Mouse (Mus musculus) intestine, embryonic 14.5 days (tissue): ENCODE measurements around the gene Myo5c. TPM values are rescaled to one million over a fixed set of nuclear protein-coding genes. Genes with fewer than 3 reads are reported as not detected.

ENCODE experiments used
- ATAC-seq: fragments of 200-750 bp; cut with Nextera tagmentation; replicated peaks from 2 replicates; pipeline ENCODE4 v1.8.0; 2017; ENCODE audit warnings: low read depth, moderate number of reproducible peaks, moderate TSS enrichment, moderate library complexity; ENCODE audit not compliant: low FRiP score, low TSS enrichment
- DNase-seq: peaks from one replicate; pipeline ENCODE4 v3.0.0-alpha.2; 2018; ENCODE audit warnings: low spot score
- H3K27ac ChIP-seq: fragments of 300-500 bp; sonication (generic); 2 replicates; pipeline ENCODE4 v1.5.1; 2014; ENCODE audit warnings: low read depth, mild to moderate bottlenecking, control low read depth
- H3K27me3 ChIP-seq: fragments of 300-500 bp; sonication (generic); replicated peaks from 2 replicates; pipeline ENCODE4 v1.6.1; 2014; ENCODE audit warnings: low read length, control low read depth; ENCODE audit not compliant: control insufficient read depth, insufficient read depth
- H3K36me3 ChIP-seq: fragments of 300-500 bp; sonication (generic); 2 replicates; pipeline ENCODE4 v1.6.1; 2014; ENCODE audit warnings: low read length, control low read depth; ENCODE audit not compliant: control insufficient read depth, insufficient read depth
- H3K4me1 ChIP-seq: fragments of 300-500 bp; sonication (generic); replicated peaks from 2 replicates; pipeline ENCODE4 v1.6.1; 2014; ENCODE audit warnings: low read length, control low read depth, mixed read lengths; ENCODE audit not compliant: control insufficient read depth, insufficient read depth
- H3K4me2 ChIP-seq: fragments of 300-500 bp; sonication (generic); 2 replicates; pipeline ENCODE4 v1.6.1; 2014; ENCODE audit warnings: low read length
- H3K4me3 ChIP-seq: fragments of 300-500 bp; sonication (generic); 2 replicates; pipeline ENCODE4 v1.5.1; 2014; ENCODE audit warnings: low read depth, low read length, control low read depth, mixed read lengths
- H3K9ac ChIP-seq: fragments of 300-500 bp; sonication (generic); 2 replicates; pipeline ENCODE4 v1.6.1; 2014; ENCODE audit warnings: mild to moderate bottlenecking, low read length
- H3K9me3 ChIP-seq: fragments of 300-500 bp; sonication (generic); 2 replicates; pipeline ENCODE4 v1.6.1; 2016; ENCODE audit warnings: low read length, control low read depth; ENCODE audit not compliant: control insufficient read depth
- WGBS: fragments of 180-500 bp; shearing (Covaris S2); extraction: QIAGEN DNeasy Blood & Tissue Kit; methylation state at CpG from one replicate; pipeline ENCODE4 v1.1.7; 2014; 5-methylcytosine and 5-hydroxymethylcytosine counted together
- polyA plus RNA-seq: library from polyadenylated mRNA; unstranded; fragments of >200 nt; fragmentation: Nextera tagmentation; extraction: Ambion mirVana; gene quantifications from 2 replicates; pipeline ENCODE4 v1.2.1, GENCODE M21; 2014

The Myo5c gene
- polyA plus RNA-seq, 1 experiment from 2014 or later = 6.5 TPM

GRCm38 (mm10) chr9:75210269-75210668, 21.6 kb upstream of the Myo5c start:
- H3K9me3 ChIP-seq = no peaks in the 10 kb centered on the region
- no peaks in the 10 kb centered on the region for H3K27me3 ChIP-seq
- WGBS = 85% methylated on average over 2 of the region's 2 CpGs
- no peak overlapping the region for H3K4me2 ChIP-seq
- ATAC-seq (no peak), DNase-seq (no peak)
- no peak overlapping the region for H3K9ac ChIP-seq
- peaks cover 20% of the 10 kb centered on the region for H3K36me3 ChIP-seq
- no peak overlapping the region for H3K4me3 ChIP-seq
- H3K4me1 ChIP-seq = no peaks in the 10 kb centered on the region
- H3K27ac ChIP-seq = no peak overlapping the region

GRCm38 (mm10) chr9:75214743-75215413, 16.9 kb upstream of the Myo5c start:
- Histone ChIP-seq H3K36me3 (peaks cover 28% of the 10 kb centered on the region), H3K27me3 (no peaks in the 10 kb centered on the region), H3K9me3 (no peaks in the 10 kb centered on the region), H3K4me1 (no peaks in the 10 kb centered on the region), H3K4me3 (no peak overlapping the region), H3K9ac (no peak overlapping the region), H3K27ac (no peak overlapping the region), H3K4me2 (no peak overlapping the region)
- 95% methylated on average over 11 of the region's 11 CpGs for WGBS
- DNase-seq (no peak), ATAC-seq (no peak)

GRCm38 (mm10) chr9:75219942-75220341, 11.9 kb upstream of the Myo5c start:
- Histone ChIP-seq H3K4me3 (no peak overlapping the region), H3K36me3 (peaks cover 17% of the 10 kb centered on the region), H3K4me1 (no peaks in the 10 kb centered on the region), H3K27me3 (no peaks in the 10 kb centered on the region), H3K9ac (no peak overlapping the region), H3K27ac (no peak overlapping the region), H3K4me2 (no peak overlapping the region), H3K9me3 (no peaks in the 10 kb centered on the region)
- no peak for ATAC-seq
- WGBS = 70% methylated on average over 5 of the region's 5 CpGs
- DNase-seq = no peak

- Histone ChIP-seq H3K27me3 (no peaks in the 10 kb centered on the region), H3K9ac (no peak overlapping the region), H3K4me2 (no peak overlapping the region), H3K4me1 (no peaks in the 10 kb centered on the region), H3K4me3 (no peak overlapping the region), H3K36me3 (peaks cover 11% of the 10 kb centered on the region; the same call in 1 of the 2 replicates), H3K27ac (no peak overlapping the region), H3K9me3 (no peaks in the 10 kb centered on the region)
- 0 out of 2 replicates have a peak, but pooled peaks have one; percentile 12 for ATAC-seq
- no peak for DNase-seq
- 61% methylated on average over 10 of the region's 10 CpGs for WGBS
Measured at GRCm38 (mm10) chr9:75221420-75222287, 10.2 kb upstream of the Myo5c start.

GRCm38 (mm10) chr9:75232860-75233259, 1.0 kb downstream of the Myo5c start:
- no peak overlapping the region for H3K9ac ChIP-seq
- H3K4me2 ChIP-seq = no peak overlapping the region
- H3K4me3 ChIP-seq = no peak overlapping the region
- no peaks in the 10 kb centered on the region for H3K9me3 ChIP-seq
- no peaks in the 10 kb centered on the region for H3K36me3 ChIP-seq
- H3K27ac ChIP-seq = no peak overlapping the region
- no peak for DNase-seq
- ATAC-seq = no peak
- 0 out of 2 replicates have a peak, but pooled peaks cover 9% of the 10 kb centered on the region for H3K4me1 ChIP-seq
- WGBS = 41% methylated on average over 8 of the region's 8 CpGs
- peaks cover 22% of the 10 kb centered on the region for H3K27me3 ChIP-seq

- H3K4me3 ChIP-seq = no peak overlapping the region
- H3K36me3 ChIP-seq = no peaks in the 10 kb centered on the region
- H3K4me1 ChIP-seq = 0 out of 2 replicates have a peak, but pooled peaks cover 9% of the 10 kb centered on the region
- peak overlapping the region; percentile 33; the same call in 1 of the 2 replicates for H3K27ac ChIP-seq
- H3K27me3 ChIP-seq = peaks cover 22% of the 10 kb centered on the region
- no peak for DNase-seq
- no peak overlapping the region for H3K4me2 ChIP-seq
- H3K9me3 ChIP-seq = no peaks in the 10 kb centered on the region
- H3K9ac ChIP-seq = no peak overlapping the region
- WGBS = 19% methylated on average over 7 of the region's 7 CpGs
- ATAC-seq = peak; percentile 63; the same call in 1 of the 2 replicates
Measured at GRCm38 (mm10) chr9:75234271-75234741, 2.5 kb downstream of the Myo5c start.

GRCm38 (mm10) chr9:75234983-75235627, 3.3 kb downstream of the Myo5c start:
- no peaks in the 10 kb centered on the region for H3K9me3 ChIP-seq
- no peak overlapping the region for H3K4me3 ChIP-seq
- no peak overlapping the region for H3K9ac ChIP-seq
- no peak overlapping the region for H3K4me2 ChIP-seq
- no peaks in the 10 kb centered on the region for H3K36me3 ChIP-seq
- 0 out of 2 replicates have a peak, but pooled peaks cover 9% of the 10 kb centered on the region for H3K4me1 ChIP-seq
- DNase-seq = no peak
- 72% methylated on average over 12 of the region's 12 CpGs for WGBS
- no peak overlapping the region for H3K27ac ChIP-seq
- H3K27me3 ChIP-seq = peaks cover 22% of the 10 kb centered on the region
- ATAC-seq = no peak

GRCm38 (mm10) chr9:75235696-75236095, 3.9 kb downstream of the Myo5c start:
- Histone ChIP-seq H3K36me3 (no peaks in the 10 kb centered on the region), H3K27ac (no peak overlapping the region), H3K4me1 (0 out of 2 replicates have a peak, but pooled peaks cover 9% of the 10 kb centered on the region), H3K9me3 (no peaks in the 10 kb centered on the region), H3K27me3 (peaks cover 22% of the 10 kb centered on the region), H3K4me3 (no peak overlapping the region), H3K9ac (no peak overlapping the region), H3K4me2 (no peak overlapping the region)
- 66% methylated on average over 2 of the region's 2 CpGs for WGBS
- ATAC-seq = no peak
- no peak for DNase-seq
